Mouse (Mus musculus) erythroblast, embryonic 14.5 days (primary cell): ENCODE measurements around the gene Thsd4.

Source experiments
- GATA1 ChIP-seq: IDR thresholded peaks from 2 replicates; pipeline ENCODE4 v1.6.1; 2012; ENCODE audit warnings: low read length, inconsistent platforms, mixed read lengths
- TAL1 ChIP-seq: IDR thresholded peaks from 3 replicates; pipeline ENCODE4 v1.6.1; 2012; ENCODE audit warnings: low read length, inconsistent platforms, mixed read lengths

DNA sequence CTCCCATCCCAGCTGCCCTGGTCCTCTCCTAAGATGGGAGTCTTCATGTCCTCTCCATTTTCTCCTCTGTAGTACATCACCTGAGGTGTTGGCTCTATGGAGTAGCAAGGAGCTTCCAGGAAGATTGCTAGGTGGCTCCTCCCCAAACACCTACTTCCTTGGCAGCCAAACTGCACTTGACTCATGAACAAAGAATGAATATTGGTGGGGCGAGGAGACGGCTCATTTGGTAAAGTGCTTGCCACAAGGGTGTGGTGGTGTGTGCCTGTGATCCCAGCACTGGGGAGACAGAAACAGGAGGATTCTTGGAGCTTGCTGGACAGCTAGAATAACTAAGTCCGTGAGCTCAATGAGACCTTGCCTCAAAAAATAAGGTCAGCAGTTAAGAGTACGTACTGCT, 128.9 kb downstream of the Thsd4 start:
- TF ChIP-seq TAL1 (no peak), GATA1 (no peak)
